ENCODE assay signal across 8 mouse cellular contexts in genomic region chr19:10204616-10205001, GRCm38 (mm10). TPM values are rescaled to one million over a fixed set of nuclear protein-coding genes. Genes with fewer than 3 reads are reported as not detected.
DNase-seq lines count a peak whose midpoint lies in the region; ATAC-seq and TF ChIP-seq lines count a peak whose summit lies in the region.

No protein-coding gene starts in this region.

- peak overlapping the region; percentile 67 for H3K4me3 ChIP-seq in left cerebral cortex, adult 2 months
- peak overlapping the region; percentile 78 for H3K4me3 ChIP-seq in embryonic facial prominence, embryonic 14.5 days (ENCODE audit: low read depth, low read length)
- peak overlapping the region; percentile 97 for H3K4me3 ChIP-seq in hindbrain, embryonic 10.5 days
- H3K4me3 ChIP-seq in limb, embryonic 14.5 days (replicated peaks; ENCODE audit: low read length), result peak overlapping the region; percentile 90
- H3K4me3 ChIP-seq in midbrain, embryonic 14.5 days (replicated peaks; ENCODE audit: low read depth, low read length), result peak overlapping the region; percentile 68

- peak overlapping the region; percentile 80 for H3K4me2 ChIP-seq in embryonic facial prominence, embryonic 14.5 days (ENCODE audit: low read depth, low read length)
- peak overlapping the region; percentile 88 for H3K4me2 ChIP-seq in limb, embryonic 14.5 days (replicated peaks; ENCODE audit: low read depth, low read length, severe bottlenecking)
- H3K4me2 ChIP-seq in midbrain, embryonic 14.5 days (ENCODE audit: low read length), result peak overlapping the region; percentile 90

- TF ChIP-seq CTCF in left cerebral cortex, adult 2 months (IDR thresholded peaks at IDR 0.05), result peak; percentile 34

- H3K36me3 ChIP-seq in embryonic facial prominence, embryonic 14.5 days (ENCODE audit: control insufficient read depth, insufficient read depth, low read length), result peaks cover 51% of the 10 kb centered on the region
- peaks cover 65% of the 10 kb centered on the region for H3K36me3 ChIP-seq in hindbrain, embryonic 10.5 days
- peaks cover 54% of the 10 kb centered on the region for H3K36me3 ChIP-seq in limb, embryonic 14.5 days (ENCODE audit: control insufficient read depth, insufficient read depth, low read length)
- H3K36me3 ChIP-seq in midbrain, embryonic 14.5 days (ENCODE audit: control insufficient read depth, insufficient read depth, low read length), result peaks cover 50% of the 10 kb centered on the region

- H3K27ac ChIP-seq in left cerebral cortex, adult 2 months, result peak overlapping the region; percentile 99
- peak overlapping the region; percentile 84 for H3K27ac ChIP-seq in embryonic facial prominence, embryonic 14.5 days (replicated peaks; ENCODE audit: low read depth, low read length)
- peak overlapping the region; percentile 99 for H3K27ac ChIP-seq in hindbrain, embryonic 10.5 days
- peak overlapping the region; percentile 48 for H3K27ac ChIP-seq in limb, embryonic 14.5 days (replicated peaks; ENCODE audit: low read depth, low read length)
- H3K27ac ChIP-seq in midbrain, embryonic 14.5 days (replicated peaks; ENCODE audit: low read depth, low read length), result peak overlapping the region; percentile 87

- intact Hi-C loops in left cerebral cortex, adult 2 months (cut with DNase I), result loop anchor here (5.0 kb wide), 1 partner anchor 162 kb away; the partner anchor contains the start of gene Fads3
- intact Hi-C loops in left cerebral cortex, postnatal 10 days (cut with DNase I), result no loop called here

- H3K9ac ChIP-seq in embryonic facial prominence, embryonic 14.5 days (ENCODE audit: low read depth, low read length), result peak overlapping the region; percentile 89
- H3K9ac ChIP-seq in limb, embryonic 14.5 days (ENCODE audit: low read depth, low read length, severe bottlenecking), result peak overlapping the region; percentile 77
- peak overlapping the region; percentile 65 for H3K9ac ChIP-seq in midbrain, embryonic 14.5 days (replicated peaks; ENCODE audit: low read length)

- WGBS in embryonic facial prominence, embryonic 14.5 days, result 2% methylated on average over 5 of the region's 5 CpGs
- WGBS in hindbrain, embryonic 10.5 days, result under 1% methylated on average over 5 of the region's 5 CpGs
- WGBS in limb, embryonic 14.5 days, result 2% methylated on average over 5 of the region's 5 CpGs
- whole genome bisulfite sequencing in midbrain, embryonic 14.5 days, result 2% methylated on average over 5 of the region's 5 CpGs

- no peaks in the 10 kb centered on the region for H3K4me1 ChIP-seq in embryonic facial prominence, embryonic 14.5 days (ENCODE audit: control insufficient read depth, insufficient read depth, low read length)
- H3K4me1 ChIP-seq in hindbrain, embryonic 10.5 days (replicated peaks), result peaks cover 17% of the 10 kb centered on the region
- H3K4me1 ChIP-seq in limb, embryonic 14.5 days (ENCODE audit: control insufficient read depth, insufficient read depth, low read length), result peaks cover 8% of the 10 kb centered on the region
- H3K4me1 ChIP-seq in midbrain, embryonic 14.5 days (ENCODE audit: control insufficient read depth, insufficient read depth, low read length), result peaks cover 8% of the 10 kb centered on the region

- no peak for TF ChIP-seq POLR2A in limb, embryonic 14.5 days (IDR thresholded peaks at IDR 0.05; ENCODE audit: borderline replicate concordance, extremely low read depth, insufficient read depth, insufficient read length)

- no peaks in the 10 kb centered on the region for H3K9me3 ChIP-seq in embryonic facial prominence, embryonic 14.5 days (ENCODE audit: control insufficient read depth, low read length)
- no peaks in the 10 kb centered on the region for H3K9me3 ChIP-seq in hindbrain, embryonic 10.5 days
- no peaks in the 10 kb centered on the region for H3K9me3 ChIP-seq in limb, embryonic 14.5 days (ENCODE audit: control insufficient read depth, low read length)
- no peaks in the 10 kb centered on the region for H3K9me3 ChIP-seq in midbrain, embryonic 14.5 days (ENCODE audit: control insufficient read depth, low read length)

- H3K27me3 ChIP-seq in embryonic facial prominence, embryonic 14.5 days (replicated peaks; ENCODE audit: control insufficient read depth, insufficient read depth, low read length), result no peaks in the 10 kb centered on the region
- H3K27me3 ChIP-seq in hindbrain, embryonic 10.5 days (ENCODE audit: insufficient read depth, poor library complexity, severe bottlenecking), result no peaks in the 10 kb centered on the region
- no peaks in the 10 kb centered on the region for H3K27me3 ChIP-seq in limb, embryonic 14.5 days (ENCODE audit: control insufficient read depth, insufficient read depth, low read length)
- no peaks in the 10 kb centered on the region for H3K27me3 ChIP-seq in midbrain, embryonic 14.5 days (ENCODE audit: control insufficient read depth, insufficient read depth, low read length)

- peak in 1 of 2 experiments; percentile 41 for DNase-seq in left cerebral cortex, adult 2 months (ENCODE audit: extremely low spot score in 1 of 2, low spot score in 2 of 2)
- no peak for DNase-seq in left cerebral cortex, postnatal 10 days (ENCODE audit: extremely low spot score in 1 of 2, low spot score in 2 of 2)
- DNase-seq in T-cell, adult 2 months (ENCODE audit: low spot score), result peak; percentile 68
- DNase-seq in embryonic facial prominence, embryonic 14.5 days (ENCODE audit: low spot score), result peak; percentile 67
- no peak for DNase-seq in hindbrain, embryonic 10.5 days (ENCODE audit: low spot score)
- DNase-seq in limb, embryonic 14.5 days (ENCODE audit: low spot score), result no peak
- DNase-seq in midbrain, embryonic 14.5 days, result peak; percentile 59
- no peak for DNase-seq in ovary, postnatal 36 days (ENCODE audit: low spot score)

- 0 out of 2 replicates have a peak, but pooled peaks have one; percentile 42 for ATAC-seq in embryonic facial prominence, embryonic 14.5 days (ENCODE audit: low read depth)
- peak; percentile 32; the same call in 1 of the 2 replicates for ATAC-seq in limb, embryonic 14.5 days (ENCODE audit: low FRiP score, low read depth)
- no peak for ATAC-seq in midbrain, embryonic 14.5 days (ENCODE audit: low FRiP score, low TSS enrichment)

RNA-seq across cellular contexts. Expression of gene Fen1, which starts 0.6 kb away (rescaled TPM):
- 10 to 100 TPM; 10.5 to 11.6 TPM for total RNA-seq in left cerebral cortex, adult 2 months (2021)
- total RNA-seq in left cerebral cortex, postnatal 10 days (2021), result 10 to 100 TPM in 1 of 2 experiments, 1 to 10 TPM in 1; 10.0 to 10.8 TPM
- 52.7 and 63.0 TPM in 2 replicates for polyA plus RNA-seq in embryonic facial prominence, embryonic 14.5 days (2014; fragmentation: Nextera tagmentation; extraction: Ambion mirVana)
- 135 and 181 TPM in 2 replicates for polyA plus RNA-seq in hindbrain, embryonic 10.5 days (2016; fragmentation: Nextera tagmentation; extraction: Ambion mirVana)
- polyA plus RNA-seq in limb, embryonic 14.5 days (2012; rRNA removed), result 37.3 and 40.8 TPM in 2 replicates
- polyA plus RNA-seq in limb, embryonic 14.5 days (2014; fragmentation: Nextera tagmentation; extraction: Ambion mirVana), result 58.2 and 61.2 TPM in 2 replicates
- 24.8 and 31.0 TPM in 2 replicates for polyA plus RNA-seq in midbrain, embryonic 14.5 days (2014; fragmentation: Nextera tagmentation; extraction: Ambion mirVana)

RNA-seq across cellular contexts. Expression of gene Tmem258, which starts 0.8 kb away (rescaled TPM):
- total RNA-seq in left cerebral cortex, adult 2 months (2021), result 10 to 100 TPM; 55.9 to 64.2 TPM
- 10 to 100 TPM; 90.5 TPM for total RNA-seq in left cerebral cortex, postnatal 10 days (2021)
- 482 and 563 TPM in 2 replicates for polyA plus RNA-seq in embryonic facial prominence, embryonic 14.5 days (2014; fragmentation: Nextera tagmentation; extraction: Ambion mirVana)
- 387 and 389 TPM in 2 replicates for polyA plus RNA-seq in hindbrain, embryonic 10.5 days (2016; fragmentation: Nextera tagmentation; extraction: Ambion mirVana)
- polyA plus RNA-seq in limb, embryonic 14.5 days (2012; rRNA removed), result 178 and 186 TPM in 2 replicates
- polyA plus RNA-seq in limb, embryonic 14.5 days (2014; fragmentation: Nextera tagmentation; extraction: Ambion mirVana), result 484 and 516 TPM in 2 replicates
- 363 and 446 TPM in 2 replicates for polyA plus RNA-seq in midbrain, embryonic 14.5 days (2014; fragmentation: Nextera tagmentation; extraction: Ambion mirVana)

RNA-seq across cellular contexts. Expression of gene Fads1, which starts 21.9 kb away (rescaled TPM):
- total RNA-seq in left cerebral cortex, adult 2 months (2021), result 100 to 1,000 TPM; 181 to 201 TPM
- 100 to 1,000 TPM; 157 to 167 TPM for total RNA-seq in left cerebral cortex, postnatal 10 days (2021)
- polyA plus RNA-seq in embryonic facial prominence, embryonic 14.5 days (2014; fragmentation: Nextera tagmentation; extraction: Ambion mirVana), result 73.6 and 79.5 TPM in 2 replicates
- 162 and 170 TPM in 2 replicates for polyA plus RNA-seq in hindbrain, embryonic 10.5 days (2016; fragmentation: Nextera tagmentation; extraction: Ambion mirVana)
- polyA plus RNA-seq in limb, embryonic 14.5 days (2012; rRNA removed), result 87.3 and 116 TPM in 2 replicates
- 81.1 and 81.3 TPM in 2 replicates for polyA plus RNA-seq in limb, embryonic 14.5 days (2014; fragmentation: Nextera tagmentation; extraction: Ambion mirVana)
- 125 and 152 TPM in 2 replicates for polyA plus RNA-seq in midbrain, embryonic 14.5 days (2014; fragmentation: Nextera tagmentation; extraction: Ambion mirVana)

RNA-seq across cellular contexts. Expression of gene Myrf, which starts 35.9 kb away (rescaled TPM):
- 10 to 100 TPM; 14.0 to 15.3 TPM for total RNA-seq in left cerebral cortex, adult 2 months (2021)
- total RNA-seq in left cerebral cortex, postnatal 10 days (2021), result 1 to 10 TPM; 5.9 to 6.6 TPM
- 0.87 and 0.96 TPM in 2 replicates for polyA plus RNA-seq in embryonic facial prominence, embryonic 14.5 days (2014; fragmentation: Nextera tagmentation; extraction: Ambion mirVana)
- 2.1 and 2.7 TPM in 2 replicates for polyA plus RNA-seq in hindbrain, embryonic 10.5 days (2016; fragmentation: Nextera tagmentation; extraction: Ambion mirVana)
- polyA plus RNA-seq in limb, embryonic 14.5 days (2012; rRNA removed), result 4.4 and 7.0 TPM in 2 replicates
- 1.1 and 1.4 TPM in 2 replicates for polyA plus RNA-seq in limb, embryonic 14.5 days (2014; fragmentation: Nextera tagmentation; extraction: Ambion mirVana)
- 0.49 and 0.75 TPM in 2 replicates for polyA plus RNA-seq in midbrain, embryonic 14.5 days (2014; fragmentation: Nextera tagmentation; extraction: Ambion mirVana)

Comparison
In these comparisons a context has a peak if more than half of its experiments do, and no peak if none do; other contexts are left out.
1. DNase-seq: peak in T-cell, adult 2 months (single experiment), embryonic facial prominence, embryonic 14.5 days (single experiment) and midbrain, embryonic 14.5 days (single experiment); none in left cerebral cortex, postnatal 10 days (0 of 2), hindbrain, embryonic 10.5 days (single experiment), limb, embryonic 14.5 days (single experiment) and ovary, postnatal 36 days (single experiment).
2. H3K27ac ChIP-seq: peak in every context shown above with its lines; median percentile 99 in left cerebral cortex, adult 2 months; 99 in hindbrain, embryonic 10.5 days; 87 in midbrain, embryonic 14.5 days; 84 in embryonic facial prominence, embryonic 14.5 days; 48 in limb, embryonic 14.5 days.
3. Peak in every context shown above with its lines, with median percentiles within 50 percentile points of each other: H3K4me3 ChIP-seq, H3K4me2 ChIP-seq and H3K9ac ChIP-seq.